Mouse (Mus musculus) CD4-positive, CD25-positive, alpha-beta regulatory T cell, adult 4 months (primary cell): ENCODE data around the gene Uqcr11. TPM values are rescaled to one million over a fixed set of nuclear protein-coding genes. Genes with fewer than 3 reads are reported as not detected.

Source experiments
- ATAC-seq: one replicate; pipeline ENCODE4 v1.8.0; 2017
- polyA plus RNA-seq, 2 experiments: library from polyadenylated mRNA; unstranded; fragments of 100-300 nt; shearing (Covaris generic); gene quantifications; one replicate each; pipeline ENCODE4 v1.2.1; 2017

Gene Uqcr11
- polyA plus RNA-seq, 2 experiments from 2014 or later = 268 to 337 TPM

GRCm38 (mm10) chr10:80398174-80398535 lies 8.5 kb downstream of the Uqcr11 start:
- ATAC-seq = no peak

DNA sequence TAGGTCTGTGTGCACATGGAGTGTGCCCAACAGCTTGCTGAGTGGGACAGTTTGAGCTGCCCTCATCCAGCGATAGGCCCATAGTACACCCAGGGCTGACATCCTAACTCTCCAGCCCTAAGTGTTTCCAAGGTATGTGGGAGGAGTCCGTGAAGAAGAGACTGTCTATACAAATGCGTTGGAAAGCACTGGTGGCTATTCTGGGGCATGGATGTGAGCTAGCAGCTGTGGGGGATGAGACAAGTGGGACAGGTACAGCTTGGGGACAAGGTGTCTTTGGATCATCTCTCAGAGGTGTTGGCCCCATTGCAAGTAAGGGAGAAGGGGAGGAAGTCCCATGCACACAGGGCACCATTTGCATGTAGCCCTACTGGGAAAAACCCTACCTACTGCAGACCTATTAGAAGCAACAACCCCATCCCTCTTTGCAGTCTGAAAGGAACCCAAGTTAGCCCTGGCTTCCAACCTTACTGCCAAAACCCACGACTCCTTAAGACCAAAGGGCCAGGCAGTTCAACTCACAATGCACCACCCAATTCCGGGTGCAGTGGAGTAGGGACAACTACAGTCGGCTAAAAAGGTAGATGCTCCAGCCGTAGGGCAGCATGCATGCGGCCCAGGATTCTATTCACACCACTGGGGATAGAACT lies 9.0 kb downstream of the Uqcr11 start:
- no peak for ATAC-seq

DNA sequence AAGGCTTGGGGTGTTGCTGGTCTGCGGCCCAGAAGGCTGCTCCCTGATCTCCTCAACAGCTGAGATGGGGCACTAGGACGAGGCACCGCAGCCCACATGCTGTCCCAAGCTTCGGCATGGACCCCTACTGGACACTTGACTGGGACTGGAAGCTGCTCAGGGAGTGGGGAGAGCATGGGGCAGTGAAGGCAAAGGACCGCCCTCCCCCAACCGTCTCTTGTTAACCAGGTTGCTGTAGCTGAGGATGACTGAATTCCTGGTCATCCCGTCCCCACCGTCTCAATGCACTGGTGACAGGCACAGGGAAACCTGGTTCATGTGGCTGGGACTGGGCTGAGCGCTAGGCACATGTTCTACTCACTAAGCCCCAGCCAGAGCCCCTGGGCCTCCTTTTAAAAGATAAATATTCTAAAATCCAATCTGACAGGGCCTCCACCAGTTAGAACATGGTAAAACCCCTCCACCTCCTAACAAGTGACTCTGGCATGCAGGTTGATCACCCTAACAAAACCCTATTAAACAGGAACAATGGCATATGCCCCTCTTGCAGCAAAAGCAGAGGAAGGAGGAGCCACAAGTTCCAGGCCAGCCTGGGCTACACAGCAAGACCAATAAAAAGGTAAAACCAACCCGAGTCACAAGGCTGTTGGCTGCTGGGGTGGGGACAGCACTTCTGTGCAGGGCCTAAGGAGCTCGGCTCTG lies 9.7 kb downstream of the Uqcr11 start:
- ATAC-seq = no peak

- ATAC-seq = no peak
These were observed 11.5 kb downstream of the Uqcr11 start for GRCm38 (mm10) chr10:80395025-80395627.

- no peak for ATAC-seq
These were observed 13.9 kb downstream of the Uqcr11 start for GRCm38 (mm10) chr10:80392687-80393086.

DNA sequence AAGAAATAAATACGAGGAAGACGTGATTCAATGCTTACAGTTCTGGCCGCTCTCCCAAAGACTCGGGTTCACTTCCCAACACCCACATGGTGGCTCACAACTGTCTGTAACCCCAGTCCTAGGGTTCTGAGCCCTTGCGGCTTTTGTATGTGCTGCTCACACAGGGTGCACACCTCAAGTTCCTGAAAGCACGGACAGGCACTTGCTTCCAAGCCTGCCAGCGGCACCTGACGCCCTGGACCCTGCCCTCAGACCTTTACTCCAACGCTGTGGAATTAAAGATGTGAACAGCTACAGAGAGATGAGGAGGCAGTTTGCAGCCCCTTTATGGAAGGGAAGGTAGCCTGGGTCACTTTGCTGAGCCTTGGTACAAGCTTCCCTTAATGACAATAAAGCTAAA lies 15.9 kb downstream of the Uqcr11 start:
- no peak for ATAC-seq

DNA sequence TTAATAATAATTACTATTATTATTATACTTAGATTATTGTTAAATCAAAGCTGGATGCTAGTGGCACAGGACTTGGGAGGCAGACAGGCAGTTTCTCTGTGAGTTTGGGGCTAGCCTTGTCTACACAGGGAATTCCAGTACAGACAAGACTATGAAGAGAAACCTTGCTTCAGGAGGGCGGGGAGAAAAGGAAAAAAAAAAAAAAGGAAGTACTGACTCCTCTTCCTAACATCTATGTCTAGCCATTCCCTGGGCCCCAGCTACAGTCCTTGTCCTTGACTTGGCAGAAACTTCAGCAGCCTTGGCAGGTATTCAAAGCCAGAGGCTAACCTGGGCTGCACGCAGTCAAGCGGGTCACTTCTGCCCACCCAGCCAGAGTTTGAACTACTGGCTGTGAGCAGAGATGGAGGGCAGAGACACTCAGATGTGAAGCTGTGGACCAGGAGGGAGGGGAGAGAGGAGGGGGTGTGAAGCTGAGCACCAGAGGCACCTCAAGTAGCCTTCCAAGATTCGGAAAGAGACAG lies 17.4 kb downstream of the Uqcr11 start:
- no peak for ATAC-seq

DNA sequence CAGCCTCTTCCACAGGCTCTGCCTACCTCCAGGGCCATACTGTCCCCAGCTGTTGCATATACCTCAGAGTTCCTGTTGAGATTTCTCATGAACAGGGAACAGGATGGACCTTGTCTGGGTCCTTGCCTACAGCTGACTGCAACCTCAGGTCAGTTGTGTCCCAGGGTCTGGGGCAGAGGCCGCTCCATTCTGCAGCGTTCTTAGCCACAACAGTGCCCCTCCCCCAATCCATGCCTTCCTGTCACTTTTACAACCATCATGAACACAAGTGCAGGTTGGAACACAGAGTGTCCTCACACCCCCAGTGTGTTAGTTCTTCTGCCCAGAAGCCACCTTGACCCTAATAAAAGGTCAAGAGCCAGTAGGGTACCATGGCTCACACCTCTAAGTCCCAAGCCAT lies 17.9 kb downstream of the Uqcr11 start:
- no peak for ATAC-seq

DNA sequence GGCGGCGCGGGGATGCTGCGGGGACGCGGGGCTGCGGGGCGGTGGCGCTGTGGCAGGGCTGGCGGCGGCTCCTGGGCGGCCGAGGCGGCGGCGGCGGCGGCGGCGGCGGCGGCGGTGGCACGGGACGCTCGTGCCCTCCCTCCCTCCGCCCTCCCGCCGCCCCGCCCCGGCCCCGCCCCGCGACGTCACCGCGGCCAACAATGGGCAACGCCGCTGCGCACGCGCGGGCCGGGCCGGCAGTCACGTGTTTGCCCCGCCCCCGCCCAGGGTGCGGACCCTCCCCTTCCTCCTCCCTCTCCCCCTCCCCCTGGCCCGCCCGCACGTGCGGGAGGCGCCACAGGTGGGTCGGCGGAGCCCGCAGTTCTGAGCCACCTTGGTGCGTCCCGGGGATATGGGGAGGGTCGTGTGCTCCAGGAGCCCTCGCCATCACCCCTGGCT lies 19.1 kb downstream of the Uqcr11 start, which contains the start of gene Mex3d:
Gene Mex3d, minus strand, starts transcription at position 138 of the 438 bp plus-strand sequence.
- ATAC-seq = peak; percentile 71

DNA sequence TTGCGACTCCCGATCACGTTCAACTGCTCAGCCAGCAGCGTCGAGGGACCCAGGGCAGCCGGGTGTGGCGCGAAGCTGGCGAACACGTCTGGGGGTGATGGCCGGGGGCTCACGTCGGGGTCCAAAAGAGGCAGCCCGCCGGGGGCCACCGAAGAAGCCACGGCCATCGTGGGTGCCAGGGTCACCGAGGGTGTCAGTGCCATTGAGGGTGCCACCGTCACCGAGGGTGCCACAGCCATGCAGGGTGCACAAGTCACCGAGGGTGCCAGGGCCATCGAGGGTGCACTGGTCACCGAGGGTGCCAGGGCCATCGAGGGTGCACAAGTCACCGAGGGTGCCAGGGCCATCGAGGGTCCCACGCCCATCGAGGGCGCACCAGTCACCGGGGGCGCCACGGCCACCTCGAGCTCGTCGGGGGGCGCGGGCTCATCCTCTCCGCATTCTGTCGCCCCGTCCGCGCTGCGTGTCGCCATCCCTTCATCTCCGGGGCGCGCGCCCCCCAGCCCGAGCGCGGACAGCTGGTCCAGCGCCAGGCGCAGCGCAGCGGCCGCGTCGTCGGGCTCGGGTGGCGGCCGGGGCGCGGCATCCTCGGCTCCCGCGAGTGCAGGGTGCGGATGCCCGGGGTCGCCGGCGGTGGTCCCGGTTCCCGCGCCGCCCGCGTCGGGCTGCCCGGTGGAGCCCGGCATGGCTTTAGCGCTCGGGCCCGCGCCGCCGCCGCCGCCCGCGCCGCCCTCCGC lies 19.7 kb downstream of the Uqcr11 start:
- no peak for ATAC-seq

DNA sequence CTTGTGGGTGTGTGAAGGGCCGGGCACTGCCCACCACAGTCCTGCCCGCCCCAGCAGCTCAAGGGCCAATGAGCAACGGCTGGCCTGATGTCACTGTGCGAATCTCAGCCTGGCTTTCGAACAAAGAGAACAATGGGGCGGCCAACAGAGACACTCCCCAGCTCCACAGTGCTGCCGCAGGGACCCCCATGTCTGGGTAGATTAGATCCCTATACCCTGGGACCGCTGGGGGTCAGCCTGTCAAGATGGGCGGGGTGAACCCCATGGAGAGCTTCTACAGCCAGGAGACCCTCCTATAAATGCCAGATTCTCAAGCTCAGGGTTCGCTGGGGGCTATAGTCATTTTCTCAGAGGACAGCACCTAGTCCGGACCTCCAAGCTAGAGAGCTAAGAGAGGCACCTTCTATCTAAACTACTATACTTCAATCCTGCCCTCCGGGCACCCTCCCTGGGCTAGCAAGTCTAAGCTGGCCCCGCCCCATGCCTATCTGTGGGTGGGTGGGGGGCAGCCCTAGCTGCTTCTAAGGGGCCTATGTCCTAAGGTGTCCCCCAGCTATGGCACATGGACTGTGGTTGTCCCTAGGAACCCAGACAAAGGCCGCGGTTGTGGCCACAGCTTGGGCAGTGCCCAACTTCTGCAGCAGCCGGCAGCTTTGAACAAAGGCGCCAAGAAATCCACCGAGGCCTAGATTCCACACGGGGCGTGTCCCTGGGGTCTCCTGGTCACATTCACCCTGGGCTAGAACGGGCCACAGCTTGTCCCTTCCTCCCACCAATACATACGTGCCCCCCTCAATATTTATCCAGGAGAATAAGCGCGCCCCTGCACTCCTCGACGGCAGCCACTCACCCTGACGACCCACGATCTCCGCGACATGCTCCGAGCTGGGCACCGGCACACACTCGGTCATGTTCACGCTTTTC lies 20.6 kb downstream of the Uqcr11 start:
- no peak for ATAC-seq

DNA sequence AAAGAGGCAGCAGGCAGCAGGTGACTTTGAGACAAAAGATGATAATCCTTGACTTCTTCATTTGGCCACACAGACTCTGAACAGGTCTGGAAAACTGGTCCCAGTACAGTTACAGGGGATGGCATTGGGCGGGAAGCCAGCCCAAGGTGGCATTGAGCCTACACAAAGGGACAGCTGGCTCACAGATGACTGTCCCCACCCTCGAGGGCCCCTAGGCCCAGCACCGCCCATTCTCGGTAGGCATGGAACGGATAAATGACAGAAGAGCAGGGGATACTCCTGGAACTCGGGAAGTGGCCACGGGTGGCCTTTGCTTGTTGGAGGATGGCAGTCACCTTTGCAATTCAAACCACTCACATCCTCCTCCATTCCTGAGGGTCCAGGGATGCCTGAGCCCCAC lies 21.3 kb downstream of the Uqcr11 start:
- ATAC-seq = no peak

DNA sequence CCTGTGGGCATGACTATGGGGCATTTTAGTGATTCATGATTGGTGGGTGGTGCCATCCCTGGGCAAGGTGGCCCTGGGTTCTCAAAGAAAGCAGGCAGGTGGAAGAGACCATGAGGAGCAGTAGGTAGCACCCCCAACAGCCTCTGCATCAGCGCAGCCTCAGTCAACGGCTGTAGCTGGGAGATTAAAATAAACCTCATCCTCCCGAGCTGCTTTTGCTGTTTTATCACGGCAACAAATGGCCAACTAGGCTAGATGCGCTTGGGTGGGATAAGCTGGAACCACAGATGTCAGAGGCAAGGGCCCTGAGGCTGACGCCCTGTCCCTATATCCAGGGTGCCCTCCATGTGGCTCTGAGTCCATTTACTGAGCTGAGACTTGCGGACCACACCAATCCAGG lies 21.9 kb downstream of the Uqcr11 start:
- no peak for ATAC-seq

DNA sequence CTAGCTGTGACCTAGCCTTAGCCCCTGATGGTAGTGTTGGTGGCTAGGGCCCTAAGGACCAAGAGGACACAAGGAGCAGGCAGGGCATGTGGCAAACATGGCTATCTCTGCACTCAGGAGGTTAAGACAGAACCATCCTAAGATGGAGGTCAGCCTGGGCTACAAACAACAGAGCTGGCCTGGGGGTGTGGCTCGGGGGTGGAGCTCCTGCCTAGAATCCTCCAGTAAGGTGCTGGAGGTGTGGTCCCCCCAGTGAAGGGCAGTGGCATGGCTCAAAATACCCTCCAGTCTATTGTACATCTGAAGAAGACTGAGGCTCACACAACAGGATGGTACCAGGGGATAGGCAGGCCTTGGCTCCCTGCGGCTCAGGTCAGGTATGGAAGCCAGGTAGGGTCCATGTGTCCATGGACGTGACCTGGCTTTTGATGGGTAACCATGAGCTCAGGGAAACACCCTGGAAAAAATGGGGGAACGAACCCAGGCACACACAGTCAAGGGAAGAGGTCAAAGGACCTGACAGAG lies 22.5 kb downstream of the Uqcr11 start:
- ATAC-seq = no peak

DNA sequence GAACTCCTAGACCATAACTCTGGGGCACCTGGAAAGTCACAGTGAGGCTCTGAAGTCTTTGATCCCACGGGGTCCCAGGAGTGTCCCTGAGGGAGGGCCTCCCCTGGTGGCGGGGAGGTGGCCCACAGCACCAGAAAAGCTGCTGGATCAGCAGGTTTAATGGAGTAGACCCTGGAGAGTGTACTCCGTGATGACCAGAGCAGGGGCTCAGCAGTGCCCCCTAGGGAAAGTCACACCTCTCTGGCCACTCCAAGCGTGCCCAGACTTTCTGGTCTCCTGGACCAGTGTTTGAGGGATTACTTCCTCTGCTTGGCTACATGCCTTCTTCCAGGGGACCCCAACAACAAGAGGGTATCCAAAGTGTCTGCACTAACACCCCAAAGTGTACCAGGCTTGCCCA lies 23.2 kb downstream of the Uqcr11 start:
- no peak for ATAC-seq

DNA sequence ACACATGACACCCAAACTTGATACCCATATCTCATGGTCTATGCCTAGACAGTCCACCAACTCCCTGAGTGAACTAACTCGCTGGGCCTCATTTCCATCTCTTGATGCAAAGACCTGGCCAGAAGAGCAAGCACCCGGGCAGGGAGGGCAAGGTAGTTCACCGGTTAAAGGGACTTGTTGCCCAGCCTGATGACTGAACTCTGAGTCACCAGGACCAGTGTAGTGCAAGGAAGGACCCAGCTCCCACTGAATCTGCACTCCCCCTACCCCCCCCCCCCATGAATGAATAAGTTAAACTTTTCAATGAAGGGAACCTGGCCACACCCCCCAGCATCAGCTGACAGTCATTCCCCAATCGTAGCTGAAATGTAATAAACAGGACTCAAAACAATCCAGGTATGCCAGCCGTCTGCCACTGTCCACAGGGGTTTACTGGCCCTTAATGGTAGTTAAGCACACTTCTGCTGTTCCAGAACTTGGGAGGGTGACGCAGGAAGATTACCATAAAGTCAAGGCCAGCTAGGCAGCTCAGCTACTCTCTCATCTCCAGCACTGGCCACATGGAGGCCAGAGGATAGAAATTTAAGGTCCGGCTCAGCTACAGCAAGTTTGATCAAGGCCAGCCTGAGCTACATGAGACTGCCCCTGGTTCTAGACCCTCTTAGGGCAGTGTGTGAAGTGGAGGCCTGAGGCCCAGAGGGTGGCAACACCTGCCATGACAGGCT lies 23.8 kb downstream of the Uqcr11 start:
- ATAC-seq = no peak

DNA sequence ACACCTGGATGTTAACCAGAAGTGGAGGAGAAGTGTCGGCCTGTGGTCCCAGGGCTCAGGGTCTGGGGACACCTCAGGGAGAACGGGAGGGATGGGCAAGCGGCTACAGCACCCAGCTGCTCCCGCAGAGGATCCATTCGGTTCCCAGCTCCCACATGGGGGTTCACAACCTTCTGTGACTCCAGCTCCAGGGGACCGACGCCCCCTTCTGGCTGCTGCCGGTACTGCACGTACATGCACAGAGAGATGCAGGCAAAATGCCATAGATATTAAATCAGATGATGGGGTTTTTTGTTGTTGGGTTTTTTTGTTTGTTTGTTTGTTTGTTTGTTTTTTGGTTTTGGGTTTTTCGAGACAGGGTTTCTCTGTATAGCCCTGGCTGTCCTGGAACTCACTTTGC lies 28.9 kb downstream of the Uqcr11 start:
- ATAC-seq = no peak

GRCm38 (mm10) chr10:80376160-80376559 lies 30.5 kb downstream of the Uqcr11 start:
- ATAC-seq = peak; percentile 93

DNA sequence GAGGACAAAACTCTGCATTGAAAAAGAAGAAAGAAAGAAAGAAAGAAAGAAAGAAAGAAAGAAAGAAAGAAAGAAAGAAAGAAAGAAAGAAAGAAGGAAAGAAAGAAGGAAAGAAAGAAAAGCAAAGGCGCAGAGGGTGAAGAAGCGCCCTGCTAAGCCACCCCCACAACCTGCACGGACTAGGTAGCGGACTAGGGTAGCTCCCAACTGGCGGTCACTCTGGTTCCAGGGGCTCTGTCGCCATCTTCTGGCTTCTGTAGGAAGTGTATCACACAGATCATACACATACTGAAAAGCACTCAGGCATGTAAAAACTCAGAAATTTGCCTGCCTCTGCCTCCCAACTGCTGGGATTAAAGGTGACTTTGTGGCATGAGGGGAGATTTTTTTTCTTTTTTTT lies 32.6 kb downstream of the Uqcr11 start:
- ATAC-seq = no peak

DNA sequence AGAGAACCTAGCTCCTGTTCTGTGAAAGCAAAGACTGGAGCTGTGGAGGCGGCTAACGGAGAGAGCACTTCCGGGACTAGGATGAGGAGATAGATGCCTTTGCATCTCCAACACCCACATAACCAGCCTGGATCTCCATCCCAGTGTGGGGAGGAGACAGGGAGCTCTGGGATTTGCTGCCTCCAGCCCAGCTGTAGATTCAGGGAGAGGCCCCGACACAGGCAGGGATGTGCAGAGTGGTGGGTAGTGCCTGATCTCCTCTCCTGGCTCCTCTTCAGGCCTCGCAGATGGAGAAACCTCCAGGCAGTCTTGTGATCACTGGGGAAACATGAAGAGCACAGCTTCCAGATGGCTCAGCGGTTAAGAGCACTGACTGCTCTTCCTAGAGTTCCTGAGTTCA lies 33.9 kb downstream of the Uqcr11 start:
- ATAC-seq = no peak

DNA sequence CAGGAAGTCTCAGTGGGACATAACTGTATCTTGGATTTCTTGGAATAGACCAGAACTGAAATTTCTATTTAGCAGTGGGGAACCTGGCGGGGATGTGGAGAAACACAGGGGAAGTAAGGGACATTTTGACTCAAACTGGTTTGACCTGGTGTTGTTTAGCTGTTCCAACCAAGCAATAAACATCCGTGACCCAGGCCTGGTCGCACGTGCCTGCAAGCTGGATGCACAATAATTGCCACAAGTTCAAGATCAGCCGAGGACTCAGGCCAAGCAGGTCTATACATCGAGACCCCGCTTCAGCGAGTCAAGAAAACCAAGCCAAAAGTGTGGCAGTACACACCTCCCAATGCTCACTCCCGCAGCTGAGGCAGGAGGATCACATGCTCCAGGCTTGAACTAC lies 34.6 kb downstream of the Uqcr11 start:
- no peak for ATAC-seq
